Mouse (Mus musculus) small intestine, adult 2 months (tissue): ENCODE measurements around the gene Hs3st2. TPM values are rescaled to one million over a fixed set of nuclear protein-coding genes. Genes with fewer than 3 reads are reported as not detected.

Experiments
- H3K27ac ChIP-seq: fragments of 200-500 bp; 2 replicates; pipeline ENCODE4 v1.5.1; 2012; ENCODE audit warnings: low read depth, low read length, control low read depth, inconsistent platforms; ENCODE audit not compliant: insufficient read depth
- H3K27me3 ChIP-seq: fragments of 200-500 bp; 2 replicates; pipeline ENCODE4 v1.6.1; 2012; ENCODE audit warnings: mild to moderate bottlenecking, moderate library complexity, low read length, inconsistent platforms; ENCODE audit not compliant: control insufficient read depth, insufficient read depth
- H3K36me3 ChIP-seq: fragments of 200-500 bp; 2 replicates; pipeline ENCODE4 v1.6.1; 2012; ENCODE audit warnings: mild to moderate bottlenecking, low read length, control low read depth, inconsistent platforms; ENCODE audit not compliant: control insufficient read depth, insufficient read depth
- H3K4me1 ChIP-seq: fragments of 200-500 bp; 2 replicates; pipeline ENCODE4 v1.6.1; 2012; ENCODE audit warnings: low read length, inconsistent platforms, mixed read lengths; ENCODE audit not compliant: control insufficient read depth, insufficient read depth, insufficient read length
- H3K4me3 ChIP-seq: fragments of 200-500 bp; 2 replicates; pipeline ENCODE4 v1.5.1; 2012; ENCODE audit warnings: low read depth, mild to moderate bottlenecking, control low read depth, inconsistent platforms, low read length, moderate library complexity
- CTCF ChIP-seq: fragments of 200-500 bp; IDR thresholded peaks from 2 replicates; pipeline ENCODE4 v1.5.1; 2012; ENCODE audit warnings: low read depth, mild to moderate bottlenecking, control low read depth, inconsistent platforms, low read length, moderate library complexity, mixed read lengths; ENCODE audit not compliant: insufficient replicate concordance, insufficient read length; ENCODE audit errors: extremely low read depth
- POLR2A ChIP-seq: fragments of 200-500 bp; IDR thresholded peaks from 2 replicates; pipeline ENCODE4 v1.6.1; 2012; ENCODE audit warnings: low read depth, mild to moderate bottlenecking, control low read depth, inconsistent platforms, low read length, moderate library complexity
- WGBS: fragments of 180-500 bp; shearing (Covaris S2); methylation state at CpG from one replicate; pipeline ENCODE4 v1.1.7; 2018; 5-methylcytosine and 5-hydroxymethylcytosine counted together
- polyA plus RNA-seq: library from polyadenylated mRNA; depleted of rRNA; stranded (reverse); fragments of >200 nt; gene quantifications from 2 replicates; pipeline ENCODE4 v1.2.3, GENCODE M21; 2012

Gene Hs3st2
- polyA plus RNA-seq, 1 experiment = 0.23 TPM

- TF ChIP-seq CTCF = no peak
- no peak for TF ChIP-seq POLR2A
- WGBS = 82% methylated on average over 18 of the region's 18 CpGs
- no peak overlapping the region for H3K4me3 ChIP-seq
- H3K27me3 ChIP-seq = no peaks in the 10 kb centered on the region
- no peaks in the 10 kb centered on the region for H3K4me1 ChIP-seq
- H3K36me3 ChIP-seq = no peaks in the 10 kb centered on the region
- no peak overlapping the region for H3K27ac ChIP-seq
Observed at GRCm38 (mm10) chr7:121549329-121550022, 157.8 kb downstream of the Hs3st2 start.
